Mouse (Mus musculus) kidney, adult 2 months (tissue): ENCODE results near the gene Pheta1. TPM values are rescaled to one million over a fixed set of nuclear protein-coding genes. Genes with fewer than 3 reads are reported as not detected.
A peak's percentile ranks its signal among the peaks of the same experiment; 100 is the strongest.

Experiments used
- DNase-seq: peaks from one replicate; pipeline ENCODE4 v3.0.0; 2021
- H3K27ac ChIP-seq: fragments of 200-500 bp; 2 replicates; pipeline ENCODE4 v1.5.1; 2012; ENCODE audit warnings: low read depth, low read length, control low read depth, inconsistent platforms; ENCODE audit not compliant: insufficient read depth
- H3K27me3 ChIP-seq: fragments of 200-500 bp; replicated peaks from 2 replicates; pipeline ENCODE4 v1.6.1; 2012; ENCODE audit warnings: mild to moderate bottlenecking, moderate library complexity, low read length, inconsistent platforms; ENCODE audit not compliant: control insufficient read depth, insufficient read depth
- H3K36me3 ChIP-seq: fragments of 200-500 bp; 2 replicates; pipeline ENCODE4 v1.6.1; 2012; ENCODE audit warnings: mild to moderate bottlenecking, moderate library complexity, low read length, inconsistent platforms; ENCODE audit not compliant: control insufficient read depth, insufficient read depth
- H3K4me1 ChIP-seq: fragments of 200-500 bp; 2 replicates; pipeline ENCODE4 v1.6.1; 2011; ENCODE audit warnings: low read length; ENCODE audit not compliant: control insufficient read depth, insufficient read depth
- H3K4me3 ChIP-seq: fragments of 200-500 bp; 2 replicates; pipeline ENCODE4 v1.5.1; 2011; ENCODE audit warnings: mild to moderate bottlenecking, low read depth, low read length, control low read depth; ENCODE audit not compliant: insufficient read depth
- CTCF ChIP-seq: fragments of 200-500 bp; conservative IDR thresholded peaks from 2 replicates; pipeline ENCODE4 v1.5.1; 2011; ENCODE audit warnings: low read depth, mild to moderate bottlenecking, control low read depth, low read length, moderate library complexity, mixed read lengths; ENCODE audit not compliant: insufficient read depth, insufficient read length
- POLR2A ChIP-seq: fragments of 200-500 bp; IDR thresholded peaks from one replicate; pipeline ENCODE4 v1.6.1; 2011; ENCODE audit warnings: low read depth, low read length, control low read depth
- WGBS: fragments of 180-500 bp; shearing (Covaris S2); methylation state at CpG from one replicate; pipeline ENCODE4 v1.1.7; 2018; 5-methylcytosine and 5-hydroxymethylcytosine counted together
- polyA plus RNA-seq: library from polyadenylated mRNA; depleted of rRNA; stranded (reverse); fragments of >200 nt; gene quantifications from 2 replicates; pipeline ENCODE4 v1.2.3, GENCODE M21; 2012

The Pheta1 gene
- polyA plus RNA-seq, 1 experiment, result 19.1 TPM

GRCm38 (mm10) chr5:121889375-121889774 is 40.6 kb downstream of the Pheta1 start:
- no peak overlapping the region for H3K4me3 ChIP-seq
- H3K36me3 ChIP-seq, result no peaks in the 10 kb centered on the region
- H3K27me3 ChIP-seq, result no peaks in the 10 kb centered on the region
- no peak for TF ChIP-seq POLR2A
- TF ChIP-seq CTCF, result no peak
- WGBS, result 34% methylated on average over 13 of the region's 13 CpGs
- DNase-seq, result no peak
- no peaks in the 10 kb centered on the region for H3K4me1 ChIP-seq
- no peak overlapping the region for H3K27ac ChIP-seq

GRCm38 (mm10) chr5:121889819-121890362 is 41.1 kb downstream of the Pheta1 start:
- no peaks in the 10 kb centered on the region for H3K4me1 ChIP-seq
- WGBS, result 58% methylated on average over 9 of the region's 9 CpGs
- no peak for TF ChIP-seq POLR2A
- no peak for TF ChIP-seq CTCF
- DNase-seq, result no peak
- H3K27ac ChIP-seq, result no peak overlapping the region
- no peaks in the 10 kb centered on the region for H3K27me3 ChIP-seq
- H3K4me3 ChIP-seq, result no peak overlapping the region
- no peaks in the 10 kb centered on the region for H3K36me3 ChIP-seq

GRCm38 (mm10) chr5:121890925-121891324 is 42.1 kb downstream of the Pheta1 start:
- no peak for DNase-seq
- TF ChIP-seq CTCF (no peak), POLR2A (no peak)
- WGBS, result 87% methylated on average over 7 of the region's 7 CpGs

GRCm38 (mm10) chr5:121892281-121892680 is 43.5 kb downstream of the Pheta1 start:
- TF ChIP-seq CTCF (no peak), POLR2A (no peak)
- no peaks in the 10 kb centered on the region for H3K4me1 ChIP-seq
- WGBS, result 89% methylated on average over 14 of the region's 14 CpGs

More at GRCm38 (mm10) chr5:121890925-121891324, 42.1 kb downstream of the Pheta1 start:
- no peaks in the 10 kb centered on the region for H3K27me3 ChIP-seq
- no peaks in the 10 kb centered on the region for H3K36me3 ChIP-seq
- no peaks in the 10 kb centered on the region for H3K4me1 ChIP-seq
- no peak overlapping the region for H3K4me3 ChIP-seq
- no peak overlapping the region for H3K27ac ChIP-seq

GRCm38 (mm10) chr5:121893581-121893980 is 44.8 kb downstream of the Pheta1 start:
- Histone ChIP-seq H3K4me3 (no peak overlapping the region), H3K36me3 (no peaks in the 10 kb centered on the region), H3K27me3 (no peaks in the 10 kb centered on the region), H3K27ac (no peak overlapping the region), H3K4me1 (no peaks in the 10 kb centered on the region)
- 38% methylated on average over 3 of the region's 3 CpGs for WGBS
- TF ChIP-seq POLR2A, result no peak
- TF ChIP-seq CTCF, result peak; percentile 25; the same call in 1 of the 2 replicates
- DNase-seq, result peak; percentile 23

More at GRCm38 (mm10) chr5:121892281-121892680, 43.5 kb downstream of the Pheta1 start:
- Histone ChIP-seq H3K27me3 (no peaks in the 10 kb centered on the region), H3K27ac (no peak overlapping the region), H3K36me3 (no peaks in the 10 kb centered on the region), H3K4me3 (no peak overlapping the region)
- no peak for DNase-seq

GRCm38 (mm10) chr5:121894647-121895046 is 45.9 kb downstream of the Pheta1 start:
- DNase-seq, result no peak
- 66% methylated on average over 10 of the region's 10 CpGs for WGBS
- Histone ChIP-seq H3K27me3 (no peaks in the 10 kb centered on the region), H3K27ac (no peak overlapping the region), H3K4me3 (no peak overlapping the region), H3K4me1 (no peaks in the 10 kb centered on the region), H3K36me3 (no peaks in the 10 kb centered on the region)
- TF ChIP-seq CTCF (no peak), POLR2A (no peak)

- no peaks in the 10 kb centered on the region for H3K27me3 ChIP-seq
- DNase-seq, result no peak
- no peak for TF ChIP-seq CTCF
- TF ChIP-seq POLR2A, result no peak
- no peaks in the 10 kb centered on the region for H3K36me3 ChIP-seq
- no peak overlapping the region for H3K27ac ChIP-seq
- no peak overlapping the region for H3K4me3 ChIP-seq
- H3K4me1 ChIP-seq, result no peaks in the 10 kb centered on the region
- WGBS, result 32% methylated on average over 24 of the region's 24 CpGs
These were observed 46.5 kb downstream of the Pheta1 start for GRCm38 (mm10) chr5:121895117-121895756.
